Mouse (Mus musculus): ENCODE results near the gene Cacna1d. TPM values are rescaled to one million over a fixed set of nuclear protein-coding genes. Genes with fewer than 3 reads are reported as not detected.
A peak's percentile ranks its signal among the peaks of the same experiment; 100 is the strongest.

Gene Cacna1d
- polyA plus RNA-seq, 1 experiment from 2014 or later: 0.46 TPM

GRCm38 (mm10) chr14:30457436-30457835 lies 33.8 kb downstream of the Cacna1d start:
- 59% methylated on average over 7 of the region's 7 CpGs for WGBS (ENCODE audit: insufficient replicate concordance)
- Histone ChIP-seq H3K27ac (no peak overlapping the region), H3K9ac (no peak overlapping the region), H3K27me3 (replicated peaks) (peaks cover 6% of the 10 kb centered on the region; the same call in 1 of the 2 replicates), H3K4me1 (no peaks in the 10 kb centered on the region), H3K4me3 (no peak overlapping the region), H3K36me3 (no peaks in the 10 kb centered on the region), H3K4me2 (no peak overlapping the region), H3K9me3 (replicated peaks) (no peaks in the 10 kb centered on the region)
- ATAC-seq: no peak

GRCm38 (mm10) chr14:30455801-30456595 lies 35.3 kb downstream of the Cacna1d start:
- Histone ChIP-seq H3K4me2 (no peak overlapping the region), H3K27me3 (replicated peaks) (peaks cover 3% of the 10 kb centered on the region; the same call in 1 of the 2 replicates), H3K36me3 (no peaks in the 10 kb centered on the region), H3K4me3 (no peak overlapping the region), H3K27ac (no peak overlapping the region), H3K9ac (no peak overlapping the region), H3K9me3 (replicated peaks) (no peaks in the 10 kb centered on the region), H3K4me1 (no peaks in the 10 kb centered on the region)
- no peak for ATAC-seq
- 28% methylated on average over 13 of the region's 13 CpGs for WGBS (ENCODE audit: insufficient replicate concordance)

- H3K9ac ChIP-seq: no peak overlapping the region
- H3K27ac ChIP-seq: no peak overlapping the region
- no peak overlapping the region for H3K4me2 ChIP-seq
- H3K4me1 ChIP-seq: no peaks in the 10 kb centered on the region
- no peak for ATAC-seq
- 60% methylated on average over 3 of the region's 3 CpGs for WGBS (ENCODE audit: insufficient replicate concordance)
- no peak overlapping the region for H3K4me3 ChIP-seq
- no peaks in the 10 kb centered on the region for H3K36me3 ChIP-seq
- H3K9me3 ChIP-seq (replicated peaks): no peaks in the 10 kb centered on the region
- no peaks in the 10 kb centered on the region for H3K27me3 ChIP-seq (replicated peaks)
These were observed 51.3 kb downstream of the Cacna1d start for GRCm38 (mm10) chr14:30439915-30440314.

- H3K36me3 ChIP-seq: no peaks in the 10 kb centered on the region
- no peak overlapping the region for H3K27ac ChIP-seq
- H3K27me3 ChIP-seq (replicated peaks): no peaks in the 10 kb centered on the region
- ATAC-seq: no peak
- peaks cover under 1% of the 10 kb centered on the region; the same call in 1 of the 2 replicates for H3K4me1 ChIP-seq
- H3K4me3 ChIP-seq: no peak overlapping the region
- H3K9ac ChIP-seq: no peak overlapping the region
- no peak overlapping the region for H3K4me2 ChIP-seq
- H3K9me3 ChIP-seq (replicated peaks): no peaks in the 10 kb centered on the region
- WGBS (ENCODE audit: insufficient replicate concordance): 66% methylated on average over 5 of the region's 5 CpGs
These were observed 55.9 kb downstream of the Cacna1d start for GRCm38 (mm10) chr14:30435316-30435715.

GRCm38 (mm10) chr14:30430446-30430845 lies 60.8 kb downstream of the Cacna1d start:
- H3K27ac ChIP-seq: no peak overlapping the region
- no peak for ATAC-seq
- H3K27me3 ChIP-seq (replicated peaks): no peaks in the 10 kb centered on the region
- no peak overlapping the region for H3K9ac ChIP-seq
- no peak overlapping the region for H3K4me2 ChIP-seq
- 62% methylated on average over 5 of the region's 5 CpGs for WGBS (ENCODE audit: insufficient replicate concordance)
- peaks cover 11% of the 10 kb centered on the region for H3K4me1 ChIP-seq
- H3K36me3 ChIP-seq: no peaks in the 10 kb centered on the region
- H3K9me3 ChIP-seq (replicated peaks): no peaks in the 10 kb centered on the region
- no peak overlapping the region for H3K4me3 ChIP-seq

- no peak overlapping the region for H3K4me3 ChIP-seq
- H3K27ac ChIP-seq: no peak overlapping the region
- no peaks in the 10 kb centered on the region for H3K27me3 ChIP-seq (replicated peaks)
- no peak for ATAC-seq
- peaks cover 11% of the 10 kb centered on the region for H3K4me1 ChIP-seq
- no peak overlapping the region for H3K9ac ChIP-seq
- WGBS (ENCODE audit: insufficient replicate concordance): 65% methylated on average over 9 of the region's 9 CpGs
- peak overlapping the region; percentile 40; the same call in 1 of the 2 replicates for H3K4me2 ChIP-seq
- H3K9me3 ChIP-seq (replicated peaks): no peaks in the 10 kb centered on the region
- no peaks in the 10 kb centered on the region for H3K36me3 ChIP-seq
These were observed 61.2 kb downstream of the Cacna1d start for GRCm38 (mm10) chr14:30430026-30430425.

GRCm38 (mm10) chr14:30429606-30430005 lies 61.6 kb downstream of the Cacna1d start:
- ATAC-seq: no peak
- H3K4me3 ChIP-seq: no peak overlapping the region
- 40% methylated on average over 9 of the region's 9 CpGs for WGBS (ENCODE audit: insufficient replicate concordance)
- H3K27ac ChIP-seq: no peak overlapping the region
- no peaks in the 10 kb centered on the region for H3K27me3 ChIP-seq (replicated peaks)
- H3K4me1 ChIP-seq: peaks cover 11% of the 10 kb centered on the region
- no peak overlapping the region for H3K9ac ChIP-seq
- no peaks in the 10 kb centered on the region for H3K9me3 ChIP-seq (replicated peaks)
- H3K4me2 ChIP-seq: peak overlapping the region; percentile 40
- H3K36me3 ChIP-seq: no peaks in the 10 kb centered on the region

- no peaks in the 10 kb centered on the region for H3K36me3 ChIP-seq
- no peak overlapping the region for H3K9ac ChIP-seq
- H3K4me1 ChIP-seq: peaks cover 11% of the 10 kb centered on the region
- no peak for ATAC-seq
- H3K9me3 ChIP-seq (replicated peaks): no peaks in the 10 kb centered on the region
- no peaks in the 10 kb centered on the region for H3K27me3 ChIP-seq (replicated peaks)
- H3K4me2 ChIP-seq: no peak overlapping the region
- H3K27ac ChIP-seq: no peak overlapping the region
- H3K4me3 ChIP-seq: no peak overlapping the region
These were observed 62.5 kb downstream of the Cacna1d start for GRCm38 (mm10) chr14:30428757-30429156.

- Histone ChIP-seq H3K9me3 (replicated peaks) (no peaks in the 10 kb centered on the region), H3K4me3 (no peak overlapping the region), H3K9ac (no peak overlapping the region), H3K4me1 (peaks cover 11% of the 10 kb centered on the region), H3K27me3 (replicated peaks) (no peaks in the 10 kb centered on the region), H3K36me3 (no peaks in the 10 kb centered on the region), H3K27ac (no peak overlapping the region), H3K4me2 (no peak overlapping the region)
- 39% methylated on average over 4 of the region's 4 CpGs for WGBS (ENCODE audit: insufficient replicate concordance)
- no peak for ATAC-seq
These were observed 65.4 kb downstream of the Cacna1d start for GRCm38 (mm10) chr14:30425876-30426275.

- Histone ChIP-seq H3K27me3 (replicated peaks) (no peaks in the 10 kb centered on the region), H3K4me2 (no peak overlapping the region), H3K4me3 (no peak overlapping the region), H3K36me3 (no peaks in the 10 kb centered on the region), H3K9ac (no peak overlapping the region), H3K27ac (no peak overlapping the region), H3K4me1 (peaks cover 9% of the 10 kb centered on the region), H3K9me3 (replicated peaks) (no peaks in the 10 kb centered on the region)
- no peak for ATAC-seq
- 53% methylated on average over 6 of the region's 6 CpGs for WGBS (ENCODE audit: insufficient replicate concordance)
These were observed 66.1 kb downstream of the Cacna1d start for GRCm38 (mm10) chr14:30425175-30425574.

GRCm38 (mm10) chr14:30424638-30425037 lies 66.6 kb downstream of the Cacna1d start:
- no peaks in the 10 kb centered on the region for H3K9me3 ChIP-seq (replicated peaks)
- no peaks in the 10 kb centered on the region for H3K36me3 ChIP-seq
- H3K4me1 ChIP-seq: peaks cover 4% of the 10 kb centered on the region
- WGBS (ENCODE audit: insufficient replicate concordance): 65% methylated on average over 4 of the region's 4 CpGs
- no peaks in the 10 kb centered on the region for H3K27me3 ChIP-seq (replicated peaks)
- H3K4me3 ChIP-seq: no peak overlapping the region
- no peak for ATAC-seq
- no peak overlapping the region for H3K27ac ChIP-seq
- H3K9ac ChIP-seq: no peak overlapping the region
- H3K4me2 ChIP-seq: no peak overlapping the region

GRCm38 (mm10) chr14:30422376-30423140 lies 68.7 kb downstream of the Cacna1d start:
- H3K27me3 ChIP-seq (replicated peaks): no peaks in the 10 kb centered on the region
- H3K9me3 ChIP-seq (replicated peaks): no peaks in the 10 kb centered on the region
- 62% methylated on average over 7 of the region's 7 CpGs for WGBS (ENCODE audit: insufficient replicate concordance)
- no peak for ATAC-seq
- no peaks in the 10 kb centered on the region for H3K4me1 ChIP-seq
- no peak overlapping the region for H3K9ac ChIP-seq
- no peak overlapping the region for H3K4me2 ChIP-seq
- no peaks in the 10 kb centered on the region for H3K36me3 ChIP-seq
- no peak overlapping the region for H3K27ac ChIP-seq
- no peak overlapping the region for H3K4me3 ChIP-seq
